Mouse (Mus musculus) stomach, postnatal 0 days (tissue): Measurements from ENCODE around the gene Cpxm1. TPM values are rescaled to one million over a fixed set of nuclear protein-coding genes. Genes with fewer than 3 reads are reported as not detected.

ENCODE experiments used
- ATAC-seq: fragments of 200-750 bp; cut with Nextera tagmentation; 2 replicates; pipeline ENCODE4 v1.8.0; 2017; ENCODE audit not compliant: low FRiP score, low TSS enrichment
- DNase-seq: peaks from one replicate; pipeline ENCODE4 v3.0.0-alpha.2; 2016; ENCODE audit warnings: low spot score
- H3K27ac ChIP-seq: fragments of 300-500 bp; sonication (generic); replicated peaks from 2 replicates; pipeline ENCODE4 v1.5.1; 2014; ENCODE audit warnings: mild to moderate bottlenecking, control low read depth
- H3K27me3 ChIP-seq: fragments of 300-500 bp; sonication (generic); 2 replicates; pipeline ENCODE4 v1.6.1; 2014; ENCODE audit warnings: low read length; ENCODE audit not compliant: control insufficient read depth, insufficient read depth
- H3K36me3 ChIP-seq: fragments of 300-500 bp; sonication (generic); 2 replicates; pipeline ENCODE4 v1.6.1; 2014; ENCODE audit warnings: low read length, mixed read lengths; ENCODE audit not compliant: control insufficient read depth, insufficient read depth
- H3K4me1 ChIP-seq: fragments of 300-500 bp; sonication (generic); replicated peaks from 2 replicates; pipeline ENCODE4 v1.6.1; 2014; ENCODE audit warnings: antibody characterized with exemption; ENCODE audit not compliant: control insufficient read depth, insufficient read depth
- H3K4me2 ChIP-seq: fragments of 300-500 bp; sonication (generic); replicated peaks from 2 replicates; pipeline ENCODE4 v1.6.1; 2014; ENCODE audit warnings: low read depth, mild to moderate bottlenecking, control low read depth, moderate library complexity
- H3K4me3 ChIP-seq: fragments of 300-500 bp; sonication (generic); 2 replicates; pipeline ENCODE4 v1.5.1; 2014; ENCODE audit warnings: low read depth, low read length, control low read depth
- H3K9ac ChIP-seq: fragments of 300-500 bp; sonication (generic); 2 replicates; pipeline ENCODE4 v1.6.1; 2014; ENCODE audit warnings: mild to moderate bottlenecking, low read length, control low read depth, mixed read lengths
- H3K9me3 ChIP-seq: fragments of 300-500 bp; sonication (generic); 2 replicates; pipeline ENCODE4 v1.6.1; 2016; ENCODE audit warnings: low read length; ENCODE audit not compliant: control insufficient read depth
- CTCF ChIP-seq: IDR thresholded peaks from 2 replicates; pipeline ENCODE4 v1.5.1; 2016; ENCODE audit warnings: antibody characterized with exemption, low read depth, mild to moderate bottlenecking, moderate library complexity
- EP300 ChIP-seq: optimal IDR thresholded peaks from 2 replicates; pipeline ENCODE3; 2016; ENCODE audit warnings: antibody characterized with exemption
- WGBS: fragments of 180-500 bp; shearing (Covaris S2); extraction: QIAGEN DNeasy Blood & Tissue Kit; methylation state at CpG from one replicate; pipeline ENCODE4 v1.1.7; 2014; 5-methylcytosine and 5-hydroxymethylcytosine counted together
- polyA plus RNA-seq: library from polyadenylated mRNA; unstranded; fragments of >200 nt; fragmentation: Nextera tagmentation; extraction: Ambion mirVana; gene quantifications from 2 replicates; pipeline ENCODE4 v1.2.1, GENCODE M21; 2015

The Cpxm1 gene
- polyA plus RNA-seq, 1 experiment from 2014 or later, result 14.6 TPM

DNA sequence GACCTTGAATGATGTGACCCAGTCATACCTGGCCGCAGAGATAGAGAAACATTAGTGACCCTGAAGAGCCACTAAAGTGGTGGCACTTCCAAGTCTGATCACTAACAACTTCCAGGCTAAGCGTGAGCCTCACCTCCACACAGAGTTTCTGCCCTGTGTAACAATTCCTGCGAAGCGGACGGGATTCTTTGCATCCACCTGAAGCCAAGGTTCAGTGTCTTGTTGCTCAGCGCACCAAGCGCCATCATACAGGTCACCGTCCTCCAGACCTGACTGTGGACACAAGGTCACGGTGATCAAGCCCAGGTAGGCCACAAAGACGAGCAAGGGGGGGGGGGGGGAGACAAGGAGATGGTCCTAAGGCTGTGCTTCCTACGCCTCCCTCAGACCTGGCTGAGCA is 1.7 kb downstream of the Cpxm1 start:
- H3K27me3 ChIP-seq, result no peaks in the 10 kb centered on the region
- H3K4me1 ChIP-seq, result 0 out of 2 replicates have a peak, but pooled peaks cover 2% of the 10 kb centered on the region
- no peak for ATAC-seq
- H3K36me3 ChIP-seq, result no peaks in the 10 kb centered on the region
- H3K27ac ChIP-seq, result no peak overlapping the region
- 93% methylated on average over 11 of the region's 11 CpGs for WGBS
- no peaks in the 10 kb centered on the region for H3K9me3 ChIP-seq
- TF ChIP-seq EP300, result no peak
- no peak for TF ChIP-seq CTCF
- H3K4me3 ChIP-seq, result no peak overlapping the region
- H3K9ac ChIP-seq, result no peak overlapping the region
- DNase-seq, result no peak
- no peak overlapping the region for H3K4me2 ChIP-seq

DNA sequence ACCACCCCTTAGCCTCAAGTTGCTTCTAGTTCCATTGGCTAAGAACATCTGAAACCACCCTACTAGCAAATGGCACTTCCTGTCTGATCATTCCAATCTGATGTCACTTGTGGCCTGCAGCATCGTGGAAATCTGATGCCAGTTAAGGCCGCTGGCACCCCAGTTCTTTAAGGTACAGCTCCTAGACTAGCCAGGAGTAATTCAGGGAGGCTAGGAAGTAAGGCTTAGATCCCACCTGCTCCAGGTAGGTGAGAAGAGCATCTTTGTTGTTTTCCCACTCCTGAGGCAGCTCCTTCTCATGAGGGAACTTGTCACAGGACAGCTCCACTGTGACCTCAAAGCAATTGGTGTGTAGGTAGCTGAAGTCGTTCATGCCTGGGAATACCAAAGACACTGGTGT is 4.5 kb downstream of the Cpxm1 start:
- Histone ChIP-seq H3K4me2 (no peak overlapping the region), H3K27ac (no peak overlapping the region), H3K9ac (no peak overlapping the region), H3K27me3 (no peaks in the 10 kb centered on the region), H3K9me3 (no peaks in the 10 kb centered on the region), H3K4me3 (no peak overlapping the region), H3K4me1 (0 out of 2 replicates have a peak, but pooled peaks cover 2% of the 10 kb centered on the region), H3K36me3 (no peaks in the 10 kb centered on the region)
- no peak for TF ChIP-seq EP300
- no peak for TF ChIP-seq CTCF
- ATAC-seq (no peak), DNase-seq (no peak)
- 78% methylated on average over 3 of the region's 3 CpGs for WGBS

DNA sequence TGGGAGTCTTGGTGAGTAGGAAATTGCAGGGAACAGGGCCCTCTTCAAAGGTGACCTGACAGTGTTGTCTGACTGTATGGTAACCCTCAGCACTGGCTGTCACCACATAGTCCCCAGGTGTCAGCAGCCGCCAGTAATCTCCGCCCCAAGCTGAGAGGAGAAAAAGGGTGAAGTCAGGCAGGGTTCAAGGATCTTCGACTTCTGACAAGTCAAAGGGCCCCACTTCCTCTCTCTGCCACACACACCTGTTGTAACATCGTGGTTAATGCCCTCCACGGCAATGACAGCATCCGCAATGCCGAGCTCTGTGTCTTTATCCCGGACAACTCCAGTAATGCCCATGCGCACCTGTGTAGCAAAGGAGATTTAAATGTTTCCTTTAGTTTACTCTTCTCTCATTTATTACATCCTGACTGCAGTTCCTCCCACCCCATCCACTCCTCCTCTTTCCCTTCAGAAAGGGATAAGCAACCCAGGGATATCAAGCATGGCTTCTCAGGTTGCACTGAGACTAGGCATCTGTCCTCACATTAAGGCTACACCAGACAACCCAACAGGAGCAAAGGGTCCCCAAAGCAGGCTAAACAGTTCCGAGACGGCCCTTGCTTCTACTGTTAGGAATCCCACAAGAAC is 6.3 kb downstream of the Cpxm1 start:
- Histone ChIP-seq H3K4me2 (no peak overlapping the region), H3K27me3 (no peaks in the 10 kb centered on the region), H3K4me3 (no peak overlapping the region), H3K27ac (no peak overlapping the region), H3K9ac (no peak overlapping the region), H3K4me1 (no peaks in the 10 kb centered on the region), H3K9me3 (no peaks in the 10 kb centered on the region), H3K36me3 (no peaks in the 10 kb centered on the region)
- DNase-seq, result no peak
- no peak for TF ChIP-seq EP300
- TF ChIP-seq CTCF, result no peak
- WGBS, result 75% methylated on average over 11 of the region's 11 CpGs
- no peak for ATAC-seq

DNA sequence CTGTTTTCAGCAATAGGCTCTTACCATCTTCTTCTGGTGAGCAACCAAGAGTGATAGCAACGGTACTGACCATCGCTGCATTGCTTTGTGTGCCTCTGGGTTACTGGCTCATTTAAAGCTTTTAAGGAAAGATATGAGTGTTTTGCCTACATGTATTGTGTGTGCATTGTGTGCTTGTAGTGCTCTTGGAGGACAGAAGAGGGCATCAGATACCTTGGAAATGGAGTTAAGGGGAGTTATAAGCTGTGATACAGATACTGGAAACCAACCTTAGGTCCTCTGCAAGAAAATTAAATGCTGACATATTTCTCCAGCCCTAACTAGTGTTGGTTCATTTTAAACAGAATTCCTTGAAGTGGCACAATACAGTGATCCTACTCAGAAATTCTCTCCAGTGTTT is 8.6 kb downstream of the Cpxm1 start:
- WGBS, result 74% methylated on average over 2 of the region's 2 CpGs
- Histone ChIP-seq H3K27me3 (no peaks in the 10 kb centered on the region), H3K9me3 (no peaks in the 10 kb centered on the region), H3K9ac (no peak overlapping the region), H3K4me2 (no peak overlapping the region), H3K36me3 (no peaks in the 10 kb centered on the region), H3K27ac (no peak overlapping the region), H3K4me1 (no peaks in the 10 kb centered on the region), H3K4me3 (no peak overlapping the region)
- peak; percentile 72 for TF ChIP-seq CTCF
- no peak for TF ChIP-seq EP300
- ATAC-seq (no peak), DNase-seq (no peak)

DNA sequence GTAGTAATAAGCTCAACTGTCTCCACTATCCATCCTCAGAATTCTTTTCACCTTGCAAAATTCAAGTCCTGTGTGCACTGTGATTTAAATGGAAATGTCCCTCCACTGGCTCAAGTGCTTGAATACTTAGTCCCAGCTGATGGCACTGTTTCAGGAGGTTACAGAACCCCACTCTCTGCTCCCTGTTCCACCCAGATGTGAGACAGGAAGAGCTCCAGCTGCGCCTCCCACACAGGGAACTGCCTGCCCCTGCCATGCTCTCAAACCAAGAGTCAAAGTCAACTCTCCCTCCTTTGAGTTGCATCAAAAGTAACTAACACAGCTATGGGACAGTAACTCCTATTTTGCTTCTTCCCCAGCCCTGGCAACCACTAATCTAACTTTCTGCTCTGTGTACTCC is 11.2 kb downstream of the Cpxm1 start:
- Histone ChIP-seq H3K9me3 (no peaks in the 10 kb centered on the region), H3K27ac (no peak overlapping the region), H3K27me3 (no peaks in the 10 kb centered on the region), H3K4me2 (no peak overlapping the region), H3K36me3 (no peaks in the 10 kb centered on the region), H3K9ac (no peak overlapping the region), H3K4me1 (no peaks in the 10 kb centered on the region), H3K4me3 (no peak overlapping the region)
- TF ChIP-seq EP300 (no peak), CTCF (no peak)
- WGBS, result 81% methylated on average over 1 of the region's 1 CpGs
- DNase-seq, result no peak
- ATAC-seq, result no peak

DNA sequence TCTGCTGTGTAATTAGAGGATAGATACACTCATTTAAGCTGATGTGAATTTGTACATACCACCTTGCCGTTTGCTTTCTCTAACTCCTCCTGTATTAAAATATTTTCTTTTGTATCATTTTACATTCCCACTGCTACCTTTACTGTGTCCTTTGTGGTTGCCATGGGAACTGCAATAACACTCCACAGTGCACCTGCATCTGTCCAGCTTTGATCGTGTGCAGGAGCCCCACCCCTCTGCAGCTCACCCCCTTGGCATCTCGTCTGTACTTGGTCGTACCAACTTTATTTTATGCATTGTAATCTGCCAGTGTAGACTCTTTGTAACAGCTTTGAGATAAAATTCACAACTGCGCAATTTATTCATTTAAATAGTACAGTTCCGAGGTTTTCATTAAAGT is 13.5 kb downstream of the Cpxm1 start:
- 50% methylated on average over 6 of the region's 6 CpGs for WGBS
- Histone ChIP-seq H3K9me3 (no peaks in the 10 kb centered on the region), H3K36me3 (no peaks in the 10 kb centered on the region), H3K27me3 (no peaks in the 10 kb centered on the region), H3K9ac (no peak overlapping the region), H3K27ac (no peak overlapping the region), H3K4me1 (no peaks in the 10 kb centered on the region), H3K4me3 (no peak overlapping the region), H3K4me2 (no peak overlapping the region)
- DNase-seq (no peak), ATAC-seq (peak; percentile 60; the same call in 1 of the 2 replicates)
- TF ChIP-seq EP300, result no peak
- TF ChIP-seq CTCF, result no peak
